Mouse (Mus musculus) gastrocnemius, postnatal 14 days (tissue): Measurements from ENCODE around the gene Gm20388. TPM values are rescaled to one million over a fixed set of nuclear protein-coding genes. Genes with fewer than 3 reads are reported as not detected.

Experiments
- DNase-seq: peaks from one replicate; pipeline ENCODE4 v3.0.0; 2021; ENCODE audit warnings: mixed read lengths
- intact Hi-C: fragments of 180-260 bp; cut with DNase I; formaldehyde crosslinking; loops from one replicate; pipeline ENCODE4 v1.15.1; 2025; ENCODE audit warnings: low total_unique reads
- total RNA-seq, 2 experiments: library from RNA; stranded (reverse); gene quantifications; 2 replicates each; pipeline ENCODE4 v1.2.3; 2021

The Gm20388 gene
- total RNA-seq, 2 experiments from 2014 or later = 5.6 to 6.0 TPM

DNA sequence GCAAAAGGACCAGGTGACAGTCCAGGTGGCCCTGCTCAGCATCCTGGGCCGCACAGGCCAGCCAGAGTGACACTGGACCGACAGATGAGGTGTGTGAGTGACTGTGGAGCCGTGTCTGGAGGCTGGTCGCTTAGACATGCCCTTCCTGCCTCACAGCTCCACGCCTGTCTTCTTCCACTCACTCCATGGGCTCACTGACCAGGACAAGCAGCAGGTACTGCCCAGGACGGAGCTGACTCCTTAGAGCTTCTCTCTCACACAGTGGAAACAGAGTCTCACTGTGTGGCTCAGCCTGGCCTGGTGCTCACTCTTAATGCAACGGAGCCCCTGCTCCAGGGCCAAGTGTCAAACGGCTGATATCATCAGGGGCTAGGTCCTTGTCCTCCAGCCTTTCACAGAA is 1884.8 kb downstream of the Gm20388 start:
- no peak for DNase-seq

DNA sequence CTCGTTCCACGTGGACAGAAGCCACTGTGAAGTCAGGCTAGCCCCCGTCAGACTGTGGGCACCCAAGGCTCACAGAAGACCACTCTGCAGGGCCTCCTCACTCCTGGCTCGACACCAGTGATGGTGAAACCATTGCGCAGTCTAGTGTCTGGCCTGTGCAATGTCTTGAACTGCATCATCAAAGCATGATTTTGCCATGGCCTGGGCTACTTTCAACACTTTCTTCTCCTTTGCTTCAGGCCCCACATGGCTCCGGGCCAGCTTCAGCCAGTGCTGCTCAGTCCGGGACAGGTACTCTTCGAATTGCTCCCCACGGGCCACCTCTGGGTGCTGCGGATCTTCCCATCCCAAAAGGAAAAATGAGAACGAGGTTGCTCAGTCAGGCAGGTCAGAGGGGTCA is 1885.8 kb downstream of the Gm20388 start:
- intact Hi-C loops = no loop called here
- DNase-seq = no peak

More for the DNA sequence above, 1884.8 kb downstream of the Gm20388 start:
- intact Hi-C loops = no loop called here

DNA sequence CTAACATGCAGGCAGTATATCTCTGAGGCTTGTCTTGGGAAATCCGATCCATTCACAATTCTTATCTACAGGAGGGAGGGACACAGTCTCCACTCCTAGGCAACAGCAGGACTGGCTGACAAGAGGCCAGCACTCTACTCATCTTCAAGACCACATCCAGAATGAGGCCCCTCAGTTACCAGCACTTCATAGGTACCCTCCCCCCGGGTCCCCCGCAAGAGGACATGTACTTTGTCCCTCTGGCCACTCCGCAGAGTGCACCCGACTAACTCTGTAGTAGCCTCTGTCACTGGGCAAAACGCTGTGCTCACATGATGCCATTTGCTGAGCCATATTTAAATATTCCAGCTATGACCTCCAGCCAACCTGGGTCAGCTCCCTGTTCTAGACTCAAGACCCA is 1887.8 kb downstream of the Gm20388 start:
- intact Hi-C loops = no loop called here
- DNase-seq = no peak

DNA sequence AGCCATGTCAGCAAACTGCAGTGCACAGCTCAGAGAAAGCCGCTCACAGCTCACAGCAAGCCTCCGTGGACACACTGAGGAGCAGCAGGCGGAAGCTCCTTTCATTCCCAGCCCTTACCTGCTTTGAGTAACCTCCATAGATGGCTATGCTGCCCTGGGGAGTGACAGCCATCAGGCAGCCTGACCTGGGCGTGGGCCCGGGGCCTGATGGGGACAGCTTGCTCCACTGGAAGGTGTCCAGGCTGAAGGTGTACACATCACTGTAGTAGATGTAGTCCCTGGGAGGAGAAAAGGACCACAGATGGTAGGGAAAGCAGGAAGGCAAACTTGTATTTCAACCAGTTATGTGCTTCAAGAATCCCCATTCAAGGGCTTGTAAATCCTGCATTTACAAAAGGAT is 1894.2 kb downstream of the Gm20388 start:
- intact Hi-C loops = no loop called here
- no peak for DNase-seq

DNA sequence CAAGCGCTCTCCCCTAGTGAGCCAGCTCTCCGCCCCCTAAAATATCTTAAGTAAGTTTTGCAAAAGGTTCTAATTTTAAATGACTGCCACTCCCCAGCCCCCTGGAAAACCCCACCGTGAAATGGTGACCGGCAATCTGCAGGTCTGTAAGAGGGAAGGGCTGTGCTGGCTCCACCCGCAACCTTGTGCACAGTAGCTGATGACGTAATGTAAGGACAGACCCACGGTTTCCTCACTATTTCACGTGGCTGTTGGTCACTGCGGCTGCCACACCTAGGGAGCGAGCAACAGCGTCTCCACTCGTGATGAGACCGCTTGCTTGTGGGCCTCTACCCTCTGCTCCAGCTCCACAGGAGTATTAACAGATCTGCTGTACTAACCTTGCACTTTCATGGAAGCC is 1895.5 kb downstream of the Gm20388 start:
- no peak for DNase-seq
- intact Hi-C loops = no loop called here

DNA sequence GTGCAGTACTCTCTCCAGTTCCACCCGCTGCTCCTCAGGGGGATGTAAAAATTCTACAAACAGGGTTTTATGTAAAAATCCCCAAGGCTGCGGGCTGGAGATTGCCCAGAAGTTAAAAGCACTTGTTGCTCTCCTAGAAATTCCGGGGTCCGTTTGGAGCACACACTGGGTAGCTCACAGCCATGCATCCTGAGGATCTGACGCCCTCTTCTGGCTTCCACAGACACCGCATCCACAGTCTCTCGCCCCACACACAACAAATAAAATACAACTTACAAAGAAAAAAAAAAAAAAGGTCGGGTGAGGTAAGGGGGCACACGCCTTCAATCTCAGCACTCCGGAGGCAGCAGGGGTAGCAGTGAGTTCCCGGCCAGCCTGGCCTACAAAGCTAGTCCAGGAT is 1897.4 kb downstream of the Gm20388 start:
- intact Hi-C loops = no loop called here
- no peak for DNase-seq

DNA sequence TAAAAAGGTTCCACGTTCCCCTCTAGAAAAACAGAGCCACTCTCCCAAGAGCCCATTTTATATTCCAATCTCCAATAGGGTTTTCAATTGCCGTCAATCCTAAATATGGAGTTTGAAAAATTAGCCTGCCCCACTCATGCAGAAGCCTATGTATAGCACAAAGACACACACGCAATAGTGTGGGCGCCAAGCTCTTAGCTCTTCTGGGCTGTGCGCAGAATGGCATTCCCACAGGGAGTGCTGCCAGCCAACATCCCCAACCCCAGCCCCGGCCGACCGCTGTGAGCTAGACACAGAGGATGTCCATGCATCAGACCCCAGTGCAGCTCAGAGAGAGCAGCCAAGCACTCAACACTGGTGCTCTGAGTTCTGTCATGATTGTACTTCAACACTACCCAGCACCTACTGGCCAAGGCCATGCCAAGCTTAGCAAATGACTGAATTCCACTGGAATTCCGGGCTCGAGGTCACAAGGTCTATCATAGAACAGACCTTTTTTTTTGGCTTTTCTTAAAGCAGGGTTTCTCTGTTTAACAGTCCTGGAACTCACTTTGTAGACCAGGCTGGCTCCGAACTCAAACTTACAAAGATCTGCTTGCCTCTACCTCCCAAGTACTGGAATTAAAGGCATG is 1899.0 kb downstream of the Gm20388 start:
- intact Hi-C loops = no loop called here
- DNase-seq = no peak

DNA sequence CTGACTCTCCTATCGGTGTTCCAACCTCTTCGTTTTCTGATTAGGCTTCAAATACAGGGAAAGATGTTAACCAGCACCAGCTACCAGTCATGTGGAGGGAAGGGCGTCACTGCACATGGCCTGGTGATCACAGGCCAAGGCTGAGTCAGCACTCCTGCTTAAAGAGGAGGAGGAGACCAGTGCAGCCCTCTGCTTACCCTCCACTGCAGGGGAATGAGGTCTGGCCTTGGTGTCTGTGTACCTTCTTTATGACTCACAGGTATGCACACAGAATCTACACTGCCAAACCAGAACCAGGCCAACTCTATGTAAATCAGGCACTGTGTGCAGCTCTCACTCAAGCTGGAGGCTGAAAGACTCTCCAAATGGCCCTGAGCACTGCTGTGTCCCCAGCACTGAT is 1900.9 kb downstream of the Gm20388 start:
- intact Hi-C loops = no loop called here
- DNase-seq = no peak

DNA sequence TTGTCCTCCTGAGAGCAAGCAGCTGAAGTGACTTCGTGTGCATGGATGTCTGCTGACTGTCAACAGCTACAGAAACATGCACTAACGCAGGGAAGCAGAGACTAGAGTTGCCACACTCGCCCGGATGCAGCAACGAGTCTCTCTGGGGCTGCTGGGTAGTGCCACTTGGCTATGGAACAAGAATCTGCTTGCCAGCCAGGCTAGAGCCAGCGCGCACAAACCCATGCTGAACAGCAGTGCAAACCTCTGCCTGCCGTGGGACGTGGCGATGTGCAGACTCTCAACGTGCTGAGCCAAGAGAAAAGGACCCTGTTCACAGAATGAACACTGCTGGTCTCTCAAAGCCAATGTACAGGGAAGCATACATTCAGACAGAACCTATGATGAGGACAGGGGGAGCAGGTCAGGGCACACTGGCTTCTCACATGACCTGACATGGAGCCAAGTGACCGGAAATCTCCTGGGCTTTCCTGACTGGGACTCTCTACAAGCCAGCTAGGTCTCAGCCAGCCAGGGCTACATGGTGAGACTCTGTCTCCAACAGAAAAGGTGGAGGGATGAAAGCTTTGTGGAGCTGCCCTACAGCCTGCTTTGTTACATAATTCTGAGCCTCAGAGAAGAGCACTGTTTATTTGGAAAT is 1901.4 kb downstream of the Gm20388 start:
- intact Hi-C loops = no loop called here
- DNase-seq = no peak

DNA sequence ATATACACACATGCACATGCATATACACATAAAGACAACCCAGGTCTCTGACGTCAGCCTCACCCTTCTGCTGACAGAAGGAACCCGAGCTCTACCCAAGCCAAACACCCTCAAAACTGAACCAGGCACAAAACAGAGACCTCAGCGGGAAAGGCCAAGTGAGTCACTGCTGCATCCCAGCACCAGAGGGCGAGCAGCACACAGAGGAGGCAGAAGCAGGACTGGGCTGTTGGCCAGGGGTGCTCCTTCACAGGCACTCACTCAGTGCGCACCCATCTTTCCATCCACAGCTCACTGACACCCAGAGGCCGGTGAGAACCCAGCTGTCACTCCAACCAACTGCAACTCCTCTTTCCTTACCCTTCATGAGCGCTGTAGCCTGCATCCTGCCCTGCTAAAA is 1907.6 kb downstream of the Gm20388 start:
- intact Hi-C loops = no loop called here
- DNase-seq = no peak

DNA sequence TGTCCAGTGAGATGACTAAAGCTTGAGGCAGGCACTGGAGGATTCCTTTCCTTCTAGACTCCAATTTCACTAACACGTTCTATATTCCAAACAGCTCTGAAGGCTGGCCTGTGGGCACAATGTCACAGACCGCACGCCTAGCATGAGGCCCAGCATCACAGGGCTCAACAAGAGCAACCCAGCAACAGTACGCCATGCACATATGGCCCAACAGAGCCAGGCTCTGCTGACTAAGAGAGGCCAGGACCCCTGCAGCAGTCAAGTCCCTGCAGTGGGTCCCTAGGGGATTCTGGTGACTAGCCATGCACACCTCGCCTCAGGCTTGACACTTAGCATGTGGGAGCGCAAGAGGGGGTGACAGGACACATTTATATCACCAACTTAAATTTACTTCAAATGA is 1910.2 kb downstream of the Gm20388 start:
- intact Hi-C loops = loop anchor here (5.0 kb wide), 1 partner anchor 104 kb away; no protein-coding TSS in a partner anchor
- DNase-seq = no peak

DNA sequence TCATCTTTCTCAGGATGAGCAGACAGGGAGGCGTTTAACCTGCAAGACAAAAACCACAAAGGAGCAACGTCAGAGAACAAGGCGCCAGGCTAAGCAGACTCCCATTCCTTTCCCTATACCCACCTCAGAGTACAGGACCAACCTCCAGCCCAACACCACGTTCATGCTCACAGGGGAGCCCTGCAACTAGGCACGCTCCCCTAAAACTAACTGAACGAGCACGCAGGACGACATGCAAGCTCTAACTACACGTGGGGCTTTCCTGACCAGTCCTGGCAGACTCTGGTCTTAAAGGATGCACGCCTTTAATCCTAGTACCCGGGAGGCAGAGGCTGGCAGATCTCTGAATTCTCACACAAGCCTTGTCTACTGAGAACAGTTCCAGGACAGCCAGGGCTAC is 1910.7 kb downstream of the Gm20388 start:
- no peak for DNase-seq
- intact Hi-C loops = loop anchor here (5.0 kb wide), 1 partner anchor 104 kb away; no protein-coding TSS in a partner anchor

DNA sequence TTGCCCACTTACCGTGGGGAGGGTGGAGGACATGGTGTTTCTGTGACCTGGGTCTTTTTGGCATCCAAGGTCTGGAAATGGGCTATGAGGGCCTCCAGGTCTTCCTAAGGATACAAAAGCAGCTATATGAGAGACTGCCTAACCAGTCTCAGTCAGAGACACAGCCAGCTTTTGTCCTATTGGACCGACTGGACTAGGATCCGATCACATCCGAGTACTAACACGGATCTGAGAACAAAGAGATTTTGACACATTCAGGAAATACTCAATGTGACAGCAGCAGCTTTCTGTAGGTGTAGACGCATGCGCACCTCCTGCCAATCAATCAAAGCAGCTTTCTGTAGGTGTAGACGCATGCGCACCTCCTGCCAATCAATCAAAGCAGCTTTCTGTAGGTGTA is 1911.1 kb downstream of the Gm20388 start:
- intact Hi-C loops = loop anchor here (5.0 kb wide), 1 partner anchor 104 kb away; no protein-coding TSS in a partner anchor
- no peak for DNase-seq

DNA sequence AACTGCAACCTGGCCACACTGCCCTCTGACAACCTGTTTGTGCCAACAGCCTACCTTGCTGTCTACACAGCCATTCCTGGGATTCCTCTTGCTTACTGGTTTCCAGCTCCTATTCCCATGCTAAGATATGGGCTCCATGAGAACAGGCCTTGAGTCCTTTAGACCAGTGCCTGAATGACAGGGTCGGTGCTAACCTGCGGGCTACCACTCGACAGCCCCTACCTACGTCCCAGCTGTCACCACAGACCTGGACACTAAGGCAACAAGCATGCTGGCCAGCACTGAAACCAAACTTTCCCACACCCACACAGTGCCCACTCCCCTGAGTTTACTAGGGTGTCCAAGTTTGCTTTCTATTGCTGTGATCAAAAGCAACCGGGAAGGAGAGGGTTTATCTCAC is 1917.1 kb downstream of the Gm20388 start:
- intact Hi-C loops = no loop called here
- no peak for DNase-seq

DNA sequence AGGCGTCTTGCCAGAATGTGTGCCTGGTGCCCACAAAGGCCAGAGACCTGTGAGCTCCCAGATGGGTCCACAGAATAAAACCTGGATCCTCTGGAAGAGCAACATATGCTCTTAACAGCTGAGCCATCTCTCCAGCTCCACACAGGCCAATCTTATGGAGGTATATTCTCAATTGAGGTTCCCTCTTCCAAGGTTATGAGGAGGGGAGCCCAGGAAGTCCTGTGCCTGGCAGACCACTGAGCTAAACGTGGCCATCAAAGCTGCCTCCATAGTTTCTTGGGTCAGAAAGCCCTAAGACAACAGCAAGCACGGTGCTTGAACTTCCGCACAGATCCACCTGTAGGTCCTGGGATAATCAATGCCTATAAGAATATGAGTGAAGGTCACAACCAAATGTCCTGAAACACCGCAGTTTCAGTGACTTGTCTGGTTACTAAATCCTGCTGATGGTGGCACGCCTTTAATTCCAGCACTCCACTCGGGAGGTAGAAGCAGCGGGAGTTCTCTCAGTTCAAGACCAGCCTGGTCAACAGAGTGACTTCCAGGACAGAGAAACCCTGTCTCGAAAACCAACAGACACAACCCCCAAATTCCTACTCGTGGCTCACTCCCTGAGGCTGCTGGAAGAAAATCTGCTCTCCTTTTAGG is 1917.9 kb downstream of the Gm20388 start:
- intact Hi-C loops = no loop called here
- no peak for DNase-seq

DNA sequence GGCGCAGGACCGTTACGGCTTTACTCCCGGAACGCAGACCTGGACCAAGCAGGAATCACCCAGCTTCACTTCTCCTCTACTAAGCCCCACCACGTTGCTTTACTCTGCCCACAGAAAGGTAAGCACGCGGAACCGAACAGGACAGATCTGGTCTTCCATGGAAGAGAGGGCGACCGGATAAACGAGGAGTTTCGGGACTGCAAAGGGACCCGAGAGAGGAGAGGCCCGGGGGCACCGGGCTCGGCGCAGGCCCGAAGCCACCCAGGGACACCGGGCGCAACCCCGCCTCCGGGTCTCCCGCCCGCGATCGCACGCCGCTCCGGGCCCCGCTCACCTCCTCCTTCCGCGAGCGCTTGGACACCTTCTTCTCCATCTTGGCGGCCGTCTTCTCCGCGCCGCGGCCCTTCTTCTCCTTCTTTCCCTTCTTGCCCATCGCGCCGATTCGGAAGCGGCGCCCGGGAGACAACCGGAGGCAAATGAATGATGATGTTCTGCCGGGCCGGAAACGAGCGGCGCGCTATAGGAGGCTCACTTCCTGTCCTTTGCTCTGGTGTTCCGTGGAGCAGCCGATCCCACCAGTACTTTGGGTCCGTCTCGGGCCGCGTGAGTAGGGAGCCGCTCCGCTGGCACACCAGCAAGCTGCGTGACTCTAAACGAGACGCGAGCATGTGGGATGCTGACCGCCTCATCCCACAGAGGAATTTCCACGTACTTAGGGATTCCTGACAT is 1918.6 kb downstream of the Gm20388 start, which contains the start of gene Klhdc4:
Klhdc4 (minus strand) TSS at position 522 of the 729 bp plus-strand sequence.
- peak; percentile 84 for DNase-seq
- intact Hi-C loops = no loop called here

DNA sequence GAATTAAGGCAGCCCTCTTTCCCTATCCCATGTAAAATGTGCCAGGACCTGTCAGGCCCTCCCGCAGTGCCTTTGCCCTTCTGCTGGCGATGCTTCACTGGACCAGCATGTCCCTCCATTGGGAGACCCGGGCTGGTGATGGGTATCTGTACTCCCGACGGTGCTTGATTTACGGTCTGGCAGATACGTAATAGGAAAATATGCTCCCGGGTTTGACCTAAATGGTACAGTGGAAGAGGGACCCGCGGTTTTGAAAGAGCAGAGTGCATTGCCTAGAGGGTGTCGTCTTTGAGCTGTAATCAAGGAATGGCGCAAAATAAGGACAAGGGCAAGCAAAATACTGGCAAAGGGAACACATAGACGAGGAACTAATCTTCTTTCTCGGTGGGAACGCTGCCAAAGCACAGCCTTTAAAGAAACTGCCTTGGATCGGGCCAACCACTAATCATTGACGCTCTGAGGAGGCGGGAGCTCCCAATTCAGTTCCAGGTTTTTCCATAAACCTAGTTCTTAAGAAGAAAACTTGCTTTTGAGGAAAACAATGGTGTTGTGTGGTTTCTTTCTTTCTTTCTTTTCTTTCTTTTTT is 1919.2 kb downstream of the Gm20388 start:
- no peak for DNase-seq
- intact Hi-C loops = no loop called here

DNA sequence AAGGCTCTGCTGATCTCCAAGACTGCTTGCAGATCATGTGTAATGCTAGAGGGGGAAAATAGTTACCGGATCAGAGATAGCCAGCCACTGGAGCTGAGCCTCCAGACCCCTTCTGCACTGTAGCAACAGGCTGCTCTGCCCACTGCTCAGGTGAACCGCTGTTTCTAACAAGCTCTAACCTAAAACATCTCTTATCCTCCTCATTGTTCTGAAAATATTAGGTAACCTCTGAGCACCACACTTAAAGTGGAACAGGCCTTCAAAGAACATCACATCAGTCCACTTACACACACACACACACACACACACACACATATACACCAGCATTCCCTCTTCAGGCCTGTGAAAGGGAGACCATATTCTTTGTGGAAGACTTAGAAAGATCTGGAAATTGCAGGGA is 1921.4 kb downstream of the Gm20388 start:
- DNase-seq = no peak
- intact Hi-C loops = no loop called here

DNA sequence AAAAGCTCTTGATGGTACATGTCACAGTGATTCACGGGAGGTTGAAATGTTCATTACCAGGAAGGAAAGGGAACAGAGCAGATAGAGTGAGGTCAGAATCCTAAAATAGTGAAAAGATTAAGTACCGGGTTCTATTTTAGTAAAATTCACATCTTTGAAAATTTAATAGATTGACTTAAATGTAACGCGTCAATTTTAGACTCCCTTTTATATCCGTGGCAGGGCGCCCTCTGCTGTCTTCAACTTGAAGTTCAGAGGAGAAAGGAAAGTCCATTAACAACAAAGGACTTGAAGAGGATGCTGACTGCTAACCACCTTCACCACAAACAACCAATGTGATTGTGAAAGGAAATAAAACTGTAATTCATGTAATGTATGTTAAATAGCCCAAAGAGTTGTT is 1921.9 kb downstream of the Gm20388 start:
- peak; percentile 55 for DNase-seq
- intact Hi-C loops = no loop called here

DNA sequence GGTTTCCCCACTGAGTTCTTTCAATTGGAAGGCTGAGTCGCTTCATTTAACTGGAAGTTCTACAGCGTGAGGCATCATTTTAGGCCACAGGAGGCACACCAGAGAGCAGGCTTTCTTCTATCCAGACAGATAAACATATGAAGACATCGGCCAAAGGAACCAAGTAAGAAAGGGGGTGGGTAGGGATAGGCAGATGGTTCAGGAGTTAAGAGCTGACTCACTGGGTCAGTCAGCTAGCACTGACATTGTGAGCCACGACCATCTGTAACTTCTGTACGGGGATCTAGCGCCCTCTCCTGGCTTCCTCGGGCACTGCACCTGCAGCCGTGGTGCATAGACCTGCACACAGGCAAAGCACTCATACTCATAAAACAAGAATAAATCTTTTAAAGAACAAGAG is 1930.6 kb downstream of the Gm20388 start:
- peak; percentile 40 for DNase-seq
- intact Hi-C loops = loop anchor here (10.0 kb wide), 1 partner anchor 126 kb away; no protein-coding TSS in a partner anchor
